Mouse (Mus musculus): Measurements from ENCODE around the gene Fads3. TPM values are rescaled to one million over a fixed set of nuclear protein-coding genes. Genes with fewer than 3 reads are reported as not detected.
A peak's percentile ranks its signal among the peaks of the same experiment; 100 is the strongest.

Gene Fads3
- polyA plus RNA-seq, 1 experiment from 2014 or later, result 12.4 TPM

- Histone ChIP-seq H3K27me3 (replicated peaks; ENCODE audit: control insufficient read depth, insufficient read depth, low read length) (no peaks in the 10 kb centered on the region), H3K4me3 (ENCODE audit: low read length) (no peak overlapping the region), H3K36me3 (ENCODE audit: control insufficient read depth, insufficient read depth, low read length) (peaks cover 3% of the 10 kb centered on the region; the same call in 1 of the 2 replicates), H3K9me3 (ENCODE audit: control insufficient read depth, low read length) (no peaks in the 10 kb centered on the region), H3K27ac (ENCODE audit: low read length) (0 out of 2 replicates have a peak overlapping the region, but pooled peaks have one; percentile 6), H3K4me2 (ENCODE audit: low read depth, low read length) (no peak overlapping the region), H3K9ac (ENCODE audit: low read depth, low read length) (0 out of 2 replicates have a peak overlapping the region, but pooled peaks have one; percentile 4), H3K4me1 (ENCODE audit: control insufficient read depth, insufficient read depth, low read length) (peaks cover 42% of the 10 kb centered on the region)
- no peak for ATAC-seq
- 85% methylated on average over 22 of the region's 22 CpGs for WGBS
These were observed 14.7 kb downstream of the Fads3 start for GRCm38 (mm10) chr19:10055783-10056660.

- no peak for ATAC-seq
- 83% methylated on average over 3 of the region's 3 CpGs for WGBS
- Histone ChIP-seq H3K4me2 (ENCODE audit: low read depth, low read length) (no peak overlapping the region), H3K4me3 (ENCODE audit: low read length) (no peak overlapping the region), H3K9ac (ENCODE audit: low read depth, low read length) (no peak overlapping the region), H3K36me3 (ENCODE audit: control insufficient read depth, insufficient read depth, low read length) (peaks cover 3% of the 10 kb centered on the region; the same call in 1 of the 2 replicates), H3K4me1 (ENCODE audit: control insufficient read depth, insufficient read depth, low read length) (peaks cover 43% of the 10 kb centered on the region), H3K27me3 (replicated peaks; ENCODE audit: control insufficient read depth, insufficient read depth, low read length) (no peaks in the 10 kb centered on the region), H3K9me3 (ENCODE audit: control insufficient read depth, low read length) (no peaks in the 10 kb centered on the region), H3K27ac (ENCODE audit: low read length) (0 out of 2 replicates have a peak overlapping the region, but pooled peaks have one; percentile 6)
These were observed 15.3 kb downstream of the Fads3 start for GRCm38 (mm10) chr19:10056686-10057085.

GRCm38 (mm10) chr19:10057486-10058351 is 16.4 kb downstream of the Fads3 start:
- Histone ChIP-seq H3K4me2 (ENCODE audit: low read depth, low read length) (peak overlapping the region; percentile 20; the same call in 1 of the 2 replicates), H3K36me3 (ENCODE audit: control insufficient read depth, insufficient read depth, low read length) (peaks cover 5% of the 10 kb centered on the region; the same call in 1 of the 2 replicates), H3K27ac (ENCODE audit: low read length) (peak overlapping the region; percentile 59), H3K4me3 (ENCODE audit: low read length) (no peak overlapping the region), H3K9ac (ENCODE audit: low read depth, low read length) (peak overlapping the region; percentile 20; the same call in 1 of the 2 replicates), H3K27me3 (replicated peaks; ENCODE audit: control insufficient read depth, insufficient read depth, low read length) (no peaks in the 10 kb centered on the region), H3K9me3 (ENCODE audit: control insufficient read depth, low read length) (no peaks in the 10 kb centered on the region), H3K4me1 (ENCODE audit: control insufficient read depth, insufficient read depth, low read length) (peaks cover 43% of the 10 kb centered on the region)
- peak; percentile 49 for ATAC-seq
- 40% methylated on average over 11 of the region's 11 CpGs for WGBS

- H3K9ac ChIP-seq (ENCODE audit: low read depth, low read length), result no peak overlapping the region
- H3K4me2 ChIP-seq (ENCODE audit: low read depth, low read length), result no peak overlapping the region
- ATAC-seq, result no peak
- no peaks in the 10 kb centered on the region for H3K27me3 ChIP-seq (replicated peaks; ENCODE audit: control insufficient read depth, insufficient read depth, low read length)
- no peak overlapping the region for H3K4me3 ChIP-seq (ENCODE audit: low read length)
- H3K4me1 ChIP-seq (ENCODE audit: control insufficient read depth, insufficient read depth, low read length), result peaks cover 43% of the 10 kb centered on the region
- no peaks in the 10 kb centered on the region for H3K9me3 ChIP-seq (ENCODE audit: control insufficient read depth, low read length)
- H3K36me3 ChIP-seq (ENCODE audit: control insufficient read depth, insufficient read depth, low read length), result peaks cover 5% of the 10 kb centered on the region; the same call in 1 of the 2 replicates
- peak overlapping the region; percentile 54 for H3K27ac ChIP-seq (ENCODE audit: low read length)
- 88% methylated on average over 1 of the region's 1 CpGs for WGBS
These were observed 17.0 kb downstream of the Fads3 start for GRCm38 (mm10) chr19:10058352-10058825.

GRCm38 (mm10) chr19:10058876-10059427 is 17.6 kb downstream of the Fads3 start:
- Histone ChIP-seq H3K4me3 (ENCODE audit: low read length) (no peak overlapping the region), H3K27ac (ENCODE audit: low read length) (peak overlapping the region; percentile 34), H3K9me3 (ENCODE audit: control insufficient read depth, low read length) (no peaks in the 10 kb centered on the region), H3K27me3 (replicated peaks; ENCODE audit: control insufficient read depth, insufficient read depth, low read length) (no peaks in the 10 kb centered on the region), H3K4me2 (ENCODE audit: low read depth, low read length) (no peak overlapping the region; the same call in 1 of the 2 replicates), H3K9ac (ENCODE audit: low read depth, low read length) (no peak overlapping the region), H3K36me3 (ENCODE audit: control insufficient read depth, insufficient read depth, low read length) (peaks cover 6% of the 10 kb centered on the region; the same call in 1 of the 2 replicates), H3K4me1 (ENCODE audit: control insufficient read depth, insufficient read depth, low read length) (peaks cover 43% of the 10 kb centered on the region)
- no peak for ATAC-seq
- 57% methylated on average over 9 of the region's 9 CpGs for WGBS

- WGBS, result 28% methylated on average over 10 of the region's 10 CpGs
- peak overlapping the region; percentile 90 for H3K27ac ChIP-seq (ENCODE audit: low read length)
- no peaks in the 10 kb centered on the region for H3K27me3 ChIP-seq (replicated peaks; ENCODE audit: control insufficient read depth, insufficient read depth, low read length)
- H3K4me2 ChIP-seq (ENCODE audit: low read depth, low read length), result peak overlapping the region; percentile 36
- H3K36me3 ChIP-seq (ENCODE audit: control insufficient read depth, insufficient read depth, low read length), result peaks cover 15% of the 10 kb centered on the region
- peak; percentile 85 for ATAC-seq
- 0 out of 2 replicates have a peak overlapping the region, but pooled peaks have one; percentile 36 for H3K9ac ChIP-seq (ENCODE audit: low read depth, low read length)
- H3K4me3 ChIP-seq (ENCODE audit: low read length), result peak overlapping the region; percentile 23
- no peaks in the 10 kb centered on the region for H3K9me3 ChIP-seq (ENCODE audit: control insufficient read depth, low read length)
- peaks cover 43% of the 10 kb centered on the region for H3K4me1 ChIP-seq (ENCODE audit: control insufficient read depth, insufficient read depth, low read length)
These were observed 18.7 kb downstream of the Fads3 start for GRCm38 (mm10) chr19:10059911-10060567.

- Histone ChIP-seq H3K4me3 (ENCODE audit: low read length) (no peak overlapping the region), H3K36me3 (ENCODE audit: control insufficient read depth, insufficient read depth, low read length) (peaks cover 17% of the 10 kb centered on the region), H3K9ac (ENCODE audit: low read depth, low read length) (0 out of 2 replicates have a peak overlapping the region, but pooled peaks have one; percentile 23), H3K4me1 (ENCODE audit: control insufficient read depth, insufficient read depth, low read length) (peaks cover 48% of the 10 kb centered on the region), H3K4me2 (ENCODE audit: low read depth, low read length) (no peak overlapping the region), H3K9me3 (ENCODE audit: control insufficient read depth, low read length) (no peaks in the 10 kb centered on the region), H3K27me3 (replicated peaks; ENCODE audit: control insufficient read depth, insufficient read depth, low read length) (no peaks in the 10 kb centered on the region), H3K27ac (ENCODE audit: low read length) (peak overlapping the region; percentile 90)
- 44% methylated on average over 8 of the region's 8 CpGs for WGBS
- peak; percentile 49 for ATAC-seq
These were observed 19.6 kb downstream of the Fads3 start for GRCm38 (mm10) chr19:10060783-10061590.

- Histone ChIP-seq H3K27ac (ENCODE audit: low read length) (peak overlapping the region; percentile 90), H3K9me3 (ENCODE audit: control insufficient read depth, low read length) (no peaks in the 10 kb centered on the region), H3K4me3 (ENCODE audit: low read length) (no peak overlapping the region), H3K36me3 (ENCODE audit: control insufficient read depth, insufficient read depth, low read length) (peaks cover 19% of the 10 kb centered on the region), H3K4me1 (ENCODE audit: control insufficient read depth, insufficient read depth, low read length) (peaks cover 48% of the 10 kb centered on the region), H3K4me2 (ENCODE audit: low read depth, low read length) (no peak overlapping the region), H3K9ac (ENCODE audit: low read depth, low read length) (no peak overlapping the region), H3K27me3 (replicated peaks; ENCODE audit: control insufficient read depth, insufficient read depth, low read length) (no peaks in the 10 kb centered on the region)
- whole genome bisulfite sequencing, result 82% methylated on average over 2 of the region's 2 CpGs
- no peak for ATAC-seq
These were observed 20.3 kb downstream of the Fads3 start for GRCm38 (mm10) chr19:10061624-10062023.

Data from intestine, embryonic 16.5 days (tissue).